Mouse (Mus musculus) neural tube, embryonic 14.5 days (tissue): ENCODE measurements around the gene Kctd20. TPM values are rescaled to one million over a fixed set of nuclear protein-coding genes. Genes with fewer than 3 reads are reported as not detected.
"Not testable (repeated sequence)": the region's sequence is repeated elsewhere in the genome, so short reads cannot be mapped to it uniquely, and the experiment has no call there.

ENCODE experiments used
- ATAC-seq: fragments of 200-750 bp; cut with Nextera tagmentation; 2 replicates; pipeline ENCODE4 v1.8.0; 2017; ENCODE audit warnings: low read depth, mild to moderate bottlenecking, moderate TSS enrichment, moderate library complexity
- H3K27ac ChIP-seq: fragments of 300-500 bp; sonication (generic); 2 replicates; pipeline ENCODE4 v1.5.1; 2014; ENCODE audit warnings: low read depth, mild to moderate bottlenecking, control low read depth, low read length, moderate library complexity, mixed read lengths
- H3K27me3 ChIP-seq: fragments of 300-500 bp; sonication (generic); 2 replicates; pipeline ENCODE4 v1.6.1; 2014; ENCODE audit warnings: low read length; ENCODE audit not compliant: control insufficient read depth, insufficient read depth
- H3K36me3 ChIP-seq: fragments of 300-500 bp; sonication (generic); 2 replicates; pipeline ENCODE4 v1.6.1; 2014; ENCODE audit warnings: low read length, mixed read lengths; ENCODE audit not compliant: control insufficient read depth, insufficient read depth
- H3K4me1 ChIP-seq: fragments of 300-500 bp; sonication (generic); 2 replicates; pipeline ENCODE4 v1.6.1; 2014; ENCODE audit warnings: low read length; ENCODE audit not compliant: control insufficient read depth, insufficient read depth
- H3K4me2 ChIP-seq: fragments of 300-500 bp; sonication (generic); 2 replicates; pipeline ENCODE4 v1.6.1; 2014; ENCODE audit warnings: mild to moderate bottlenecking, low read depth, low read length, control low read depth
- H3K4me3 ChIP-seq: fragments of 300-500 bp; sonication (generic); 2 replicates; pipeline ENCODE4 v1.5.1; 2014; ENCODE audit warnings: low read depth, low read length, control low read depth, mixed read lengths
- H3K9ac ChIP-seq: fragments of 300-500 bp; sonication (generic); replicated peaks from 2 replicates; pipeline ENCODE4 v1.6.1; 2014; ENCODE audit warnings: low read depth, mild to moderate bottlenecking, control low read depth, low read length, mixed read lengths
- H3K9me3 ChIP-seq: fragments of 300-500 bp; sonication (generic); 2 replicates; pipeline ENCODE4 v1.6.1; 2016; ENCODE audit warnings: low read length; ENCODE audit not compliant: control insufficient read depth
- WGBS: fragments of 180-500 bp; shearing (Covaris S2); extraction: QIAGEN DNeasy Blood & Tissue Kit; methylation state at CpG from one replicate; pipeline ENCODE4 v1.1.7; 2014; 5-methylcytosine and 5-hydroxymethylcytosine counted together
- polyA plus RNA-seq: library from polyadenylated mRNA; unstranded; fragments of >200 nt; fragmentation: Nextera tagmentation; extraction: Ambion mirVana; gene quantifications from 2 replicates; pipeline ENCODE4 v1.2.1, GENCODE M21; 2014

The Kctd20 gene
- polyA plus RNA-seq, 1 experiment from 2014 or later, result 66.6 TPM

DNA sequence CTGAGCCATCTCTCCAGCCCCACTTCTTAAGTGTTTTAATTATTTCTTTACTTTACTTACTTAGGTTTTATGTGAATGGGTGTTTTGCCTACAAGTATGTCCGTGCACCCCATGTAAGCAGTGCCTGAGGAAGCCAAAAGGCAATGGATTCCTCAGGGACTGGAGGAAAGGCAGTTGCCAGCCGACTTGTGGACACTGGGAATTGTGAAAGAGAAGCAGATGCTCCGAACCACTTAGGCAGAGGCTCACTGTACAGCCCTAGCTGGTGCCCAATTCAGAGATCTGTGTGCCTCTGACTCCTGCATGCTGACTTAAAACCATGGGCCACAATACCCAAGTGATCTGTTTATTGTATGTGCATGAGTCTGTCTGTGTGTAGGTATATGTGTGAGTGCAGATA, 37.2 kb downstream of the Kctd20 start:
- Histone ChIP-seq H3K9ac (no peak overlapping the region), H3K36me3 (peaks cover 43% of the 10 kb centered on the region), H3K27me3 (no peaks in the 10 kb centered on the region), H3K27ac (no peak overlapping the region), H3K4me3 (no peak overlapping the region), H3K9me3 (no peaks in the 10 kb centered on the region), H3K4me1 (no peaks in the 10 kb centered on the region), H3K4me2 (no peak overlapping the region)
- ATAC-seq, result no peak
- 87% methylated on average over 3 of the region's 3 CpGs for WGBS

DNA sequence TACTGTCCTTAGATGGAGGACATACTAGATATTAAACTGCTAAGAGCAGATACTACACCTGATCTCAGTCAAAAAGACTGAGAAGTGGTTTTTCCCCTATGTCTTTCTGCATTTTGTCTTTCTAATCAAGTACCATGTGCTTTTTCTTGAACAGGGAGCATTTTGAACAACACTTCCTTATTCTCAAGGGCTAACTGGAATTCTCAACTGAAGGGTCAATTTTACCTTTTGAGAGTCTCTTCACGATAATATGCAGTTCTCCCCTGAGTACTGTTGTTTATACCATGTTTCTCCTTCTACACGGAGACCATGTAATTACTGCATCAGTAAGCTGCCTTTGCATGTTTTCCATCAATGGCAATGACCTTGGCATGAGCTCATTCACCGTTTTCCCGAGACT, 38.3 kb downstream of the Kctd20 start:
- no peaks in the 10 kb centered on the region for H3K9me3 ChIP-seq
- peaks cover 37% of the 10 kb centered on the region for H3K36me3 ChIP-seq
- WGBS, result 76% methylated on average over 4 of the region's 4 CpGs
- no peak overlapping the region for H3K4me3 ChIP-seq
- H3K4me2 ChIP-seq, result no peak overlapping the region
- H3K9ac ChIP-seq, result no peak overlapping the region
- H3K27ac ChIP-seq, result no peak overlapping the region
- H3K4me1 ChIP-seq, result no peaks in the 10 kb centered on the region
- ATAC-seq, result no peak
- no peaks in the 10 kb centered on the region for H3K27me3 ChIP-seq

DNA sequence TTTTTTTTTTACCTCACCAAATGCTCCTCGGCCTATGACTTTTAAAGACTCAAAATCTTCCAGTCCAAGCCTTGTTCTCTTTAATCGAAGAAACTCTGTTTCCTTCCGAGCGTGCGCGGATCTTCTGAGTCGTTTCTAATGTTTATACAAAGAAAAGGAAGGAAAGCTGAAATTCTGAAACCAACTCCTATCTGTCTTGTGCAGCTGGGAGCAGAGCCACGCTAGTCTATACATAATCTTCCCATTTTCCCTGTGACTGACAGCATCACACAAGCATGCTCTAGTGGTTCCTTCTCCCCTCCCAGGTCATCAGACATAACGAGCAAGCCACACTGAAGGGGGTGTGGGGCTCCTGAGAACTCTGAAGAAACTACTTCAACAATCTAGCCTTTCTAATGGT, 39.5 kb downstream of the Kctd20 start:
- H3K4me2 ChIP-seq, result no peak overlapping the region
- 92% methylated on average over 9 of the region's 9 CpGs for WGBS
- no peak overlapping the region for H3K9ac ChIP-seq
- no peaks in the 10 kb centered on the region for H3K27me3 ChIP-seq
- no peaks in the 10 kb centered on the region for H3K9me3 ChIP-seq
- H3K4me3 ChIP-seq, result no peak overlapping the region
- no peak for ATAC-seq
- peaks cover 35% of the 10 kb centered on the region for H3K36me3 ChIP-seq
- no peak overlapping the region for H3K27ac ChIP-seq
- H3K4me1 ChIP-seq, result no peaks in the 10 kb centered on the region

DNA sequence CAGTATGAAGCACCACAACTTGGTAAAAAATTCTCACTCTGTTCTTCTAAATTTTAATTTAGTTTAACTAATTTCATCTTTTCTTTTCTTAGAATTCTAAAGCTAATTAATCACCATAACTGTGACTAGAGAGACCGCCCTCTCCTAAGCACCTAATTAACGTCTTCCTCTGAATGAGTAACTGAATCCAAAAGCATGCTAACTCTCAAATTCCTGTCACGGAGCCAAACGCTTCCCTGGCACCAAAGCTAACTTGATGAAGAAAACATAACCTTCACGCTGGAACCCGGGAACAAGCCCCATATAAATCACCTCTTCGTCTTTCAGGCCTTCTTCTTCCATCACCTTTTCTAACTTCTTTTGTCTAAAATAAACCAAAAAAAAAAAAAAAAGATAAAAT, 40.4 kb downstream of the Kctd20 start:
- Histone ChIP-seq H3K27me3 (no peaks in the 10 kb centered on the region), H3K27ac (no peak overlapping the region), H3K4me1 (no peaks in the 10 kb centered on the region), H3K9ac (no peak overlapping the region), H3K36me3 (peaks cover 32% of the 10 kb centered on the region), H3K4me3 (no peak overlapping the region), H3K9me3 (no peaks in the 10 kb centered on the region), H3K4me2 (no peak overlapping the region)
- ATAC-seq, result no peak
- WGBS, result 34% methylated on average over 7 of the region's 7 CpGs

DNA sequence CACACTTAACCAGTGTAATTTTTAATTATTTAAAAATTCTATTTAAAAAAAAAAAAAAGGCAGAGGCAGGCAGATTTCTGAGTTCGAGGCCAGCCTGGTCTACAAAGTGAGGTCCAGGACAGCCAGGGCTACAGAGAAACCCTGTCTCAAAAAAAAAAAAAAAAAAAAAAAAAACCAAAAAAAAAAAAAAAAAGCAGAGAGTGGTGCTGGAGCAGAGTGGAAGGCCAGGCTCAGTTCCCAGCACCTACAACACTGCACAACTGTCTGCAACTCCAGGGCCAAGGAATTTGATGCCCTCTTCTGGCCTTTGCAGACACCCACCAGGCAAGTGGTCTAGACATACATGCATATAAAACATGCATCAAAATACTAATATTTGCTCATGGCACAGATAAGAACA, 41.3 kb downstream of the Kctd20 start:
- not testable (repeated sequence) for H3K9me3 ChIP-seq, H3K27me3 ChIP-seq, H3K4me1 ChIP-seq, H3K27ac ChIP-seq, H3K4me2 ChIP-seq, H3K9ac ChIP-seq, H3K4me3 ChIP-seq, ATAC-seq
- H3K36me3 ChIP-seq, result peaks cover 37% of the 10 kb centered on the region
- 95% methylated on average over 1 of the region's 1 CpGs for WGBS

DNA sequence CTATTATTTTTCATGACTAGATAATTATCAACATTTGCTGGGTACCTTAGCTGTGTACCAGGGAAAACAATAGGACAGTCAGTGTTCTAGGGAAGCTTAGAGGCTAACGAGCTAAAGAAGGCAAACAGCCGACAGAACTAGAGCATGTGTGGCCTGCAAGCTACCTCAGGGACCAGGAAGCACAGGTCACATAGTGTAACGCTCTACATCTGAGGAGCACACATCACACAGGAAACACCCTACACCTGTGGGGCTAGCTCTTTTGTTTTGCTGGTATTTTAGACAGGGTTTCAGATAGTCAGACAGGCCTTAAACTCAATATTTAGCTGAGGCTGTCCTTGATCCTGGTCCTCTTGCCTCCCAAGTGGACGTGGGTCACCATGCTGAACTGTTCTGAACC, 42.9 kb downstream of the Kctd20 start:
- Histone ChIP-seq H3K9me3 (no peaks in the 10 kb centered on the region), H3K9ac (no peak overlapping the region), H3K4me3 (no peak overlapping the region), H3K36me3 (peaks cover 36% of the 10 kb centered on the region), H3K27me3 (no peaks in the 10 kb centered on the region), H3K27ac (no peak overlapping the region), H3K4me2 (no peak overlapping the region), H3K4me1 (no peaks in the 10 kb centered on the region)
- no peak for ATAC-seq
- WGBS, result 90% methylated on average over 4 of the region's 4 CpGs

DNA sequence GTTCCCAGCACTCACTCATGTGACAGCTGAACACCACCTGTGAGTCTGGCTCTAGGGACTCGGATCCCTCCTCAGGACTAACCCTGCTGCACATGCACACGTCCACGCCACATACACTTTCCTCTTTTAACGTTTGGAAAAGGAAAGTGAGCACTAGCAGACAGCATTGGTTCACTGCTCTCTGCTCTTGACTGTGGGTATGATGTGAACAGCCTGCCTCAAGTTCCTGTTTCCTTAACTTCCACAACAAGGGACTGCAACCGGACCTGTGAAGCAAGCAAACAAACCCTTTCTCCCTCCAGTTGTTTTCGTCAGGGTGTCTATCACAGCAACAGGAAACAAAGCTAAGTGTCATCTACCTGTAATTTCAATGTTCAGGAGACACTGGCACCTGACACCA, 48.7 kb downstream of the Kctd20 start:
- H3K4me3 ChIP-seq, result no peak overlapping the region
- H3K9me3 ChIP-seq, result no peaks in the 10 kb centered on the region
- 88% methylated on average over 6 of the region's 6 CpGs for WGBS
- H3K9ac ChIP-seq, result no peak overlapping the region
- H3K36me3 ChIP-seq, result peaks cover 29% of the 10 kb centered on the region
- H3K27me3 ChIP-seq, result no peaks in the 10 kb centered on the region
- H3K4me2 ChIP-seq, result no peak overlapping the region
- H3K27ac ChIP-seq, result no peak overlapping the region
- peaks cover 8% of the 10 kb centered on the region for H3K4me1 ChIP-seq
- no peak for ATAC-seq

DNA sequence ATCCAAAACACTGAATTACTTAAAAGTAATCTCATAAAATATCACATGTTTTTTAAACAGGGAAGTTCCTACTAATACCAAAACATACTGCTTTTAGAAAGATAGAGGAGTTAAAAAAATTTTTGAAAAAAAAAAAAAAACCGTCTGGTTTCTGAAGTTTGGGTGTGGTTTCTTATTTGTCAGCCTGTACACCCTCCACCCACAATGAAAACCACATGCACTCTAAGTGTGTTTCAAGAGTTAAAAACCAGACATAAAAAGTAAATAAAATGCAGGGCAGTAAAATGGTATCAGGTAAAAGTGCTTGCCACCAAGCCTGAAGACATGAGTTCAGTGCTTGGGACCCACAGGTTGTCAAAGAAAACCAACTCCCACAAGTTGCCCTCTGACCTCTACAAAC, 52.0 kb downstream of the Kctd20 start:
- no peak overlapping the region for H3K4me2 ChIP-seq
- 92% methylated on average over 1 of the region's 1 CpGs for WGBS
- ATAC-seq, result no peak
- H3K4me3 ChIP-seq, result no peak overlapping the region
- peaks cover 18% of the 10 kb centered on the region for H3K4me1 ChIP-seq
- no peak overlapping the region for H3K9ac ChIP-seq
- peaks cover 13% of the 10 kb centered on the region for H3K36me3 ChIP-seq
- no peaks in the 10 kb centered on the region for H3K9me3 ChIP-seq
- no peaks in the 10 kb centered on the region for H3K27me3 ChIP-seq
- no peak overlapping the region for H3K27ac ChIP-seq

DNA sequence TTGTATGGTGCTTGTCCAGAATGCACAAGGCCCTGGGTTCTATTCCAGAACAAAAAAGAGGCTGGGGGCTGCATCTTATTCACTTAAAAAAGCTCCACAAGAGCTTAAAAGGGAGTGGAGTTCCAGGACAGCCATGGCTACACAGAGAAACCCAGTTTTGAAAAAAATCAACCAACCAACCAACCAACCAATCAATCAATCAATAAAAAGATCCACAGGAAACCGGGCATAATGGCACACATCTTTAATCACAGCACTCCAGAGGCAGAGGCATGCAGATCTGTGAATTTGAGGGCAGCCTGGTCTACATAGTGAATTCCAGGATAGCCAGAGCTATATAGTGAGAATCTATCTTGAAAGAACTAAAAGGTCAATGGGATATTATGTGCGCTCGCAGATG, 53.3 kb downstream of the Kctd20 start:
- Histone ChIP-seq H3K9me3 (no peaks in the 10 kb centered on the region), H3K4me1 (peaks cover 18% of the 10 kb centered on the region), H3K27ac (no peak overlapping the region), H3K4me2 (peak overlapping the region; percentile 86; the same call in 1 of the 2 replicates), H3K4me3 (no peak overlapping the region), H3K36me3 (peaks cover 5% of the 10 kb centered on the region; the same call in 1 of the 2 replicates), H3K9ac (no peak overlapping the region), H3K27me3 (no peaks in the 10 kb centered on the region)
- ATAC-seq, result no peak
- 78% methylated on average over 3 of the region's 3 CpGs for WGBS

DNA sequence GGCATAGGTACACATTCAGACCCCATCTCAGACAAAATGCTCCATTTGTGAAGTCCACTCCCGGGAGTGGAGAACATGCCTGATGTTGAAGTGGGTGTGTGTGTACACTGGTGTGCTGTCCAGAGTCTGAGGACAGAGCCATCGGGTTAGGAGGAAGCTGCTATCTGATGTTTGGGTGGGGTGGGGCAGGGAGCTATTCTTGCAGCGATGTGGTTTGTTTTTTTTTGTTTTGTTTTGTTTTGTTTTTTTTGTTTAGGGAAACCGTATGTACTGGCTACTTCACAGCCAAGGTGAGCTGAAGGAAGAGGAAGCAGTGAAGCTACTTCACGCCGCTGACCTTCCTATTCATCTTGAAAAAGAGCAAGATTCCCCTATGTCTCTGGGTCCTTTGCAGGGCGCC, 55.1 kb downstream of the Kctd20 start:
- ATAC-seq, result no peak
- H3K4me3 ChIP-seq, result peak overlapping the region; percentile 95
- no peaks in the 10 kb centered on the region for H3K27me3 ChIP-seq
- peaks cover 18% of the 10 kb centered on the region for H3K4me1 ChIP-seq
- WGBS, result 10% methylated on average over 7 of the region's 7 CpGs
- peak overlapping the region; percentile 91; the same call in 1 of the 2 replicates for H3K27ac ChIP-seq
- no peaks in the 10 kb centered on the region for H3K9me3 ChIP-seq
- no peaks in the 10 kb centered on the region for H3K36me3 ChIP-seq
- H3K4me2 ChIP-seq, result peak overlapping the region; percentile 86
- H3K9ac ChIP-seq, result peak overlapping the region; percentile 97
